Mouse (Mus musculus) hematopoietic multipotent progenitor cell, adult 10-12 weeks (in vitro differentiated cells): ENCODE data around the gene Mms19. TPM values are rescaled to one million over a fixed set of nuclear protein-coding genes. Genes with fewer than 3 reads are reported as not detected.

Experiments
- polyA plus RNA-seq: library from polyadenylated mRNA; stranded (reverse); fragments of >175 nt; gene quantifications from 2 replicates; pipeline ENCODE4 v1.2.3, GENCODE M21; 2012; ENCODE audit warnings: low replicate concordance

The Mms19 gene
- polyA plus RNA-seq: 16.1 and 17.4 TPM in 2 replicates

GRCm38 (mm10) chr19:41980819-41981594, at the start of gene Mms19:
Gene Mms19, minus strand, starts transcription at chr19:41981157.

GRCm38 (mm10) chr19:41981595-41981927, 604 bp upstream of the Mms19 start, which contains the start of gene Ubtd1:
Gene Ubtd1, plus strand, starts transcription at chr19:41981763.

GRCm38 (mm10) chr19:41933179-41934086, 47.5 kb downstream of the Mms19 start, which contains the start of the genes Exosc1 and Zdhhc16:
Gene Exosc1, minus strand, starts transcription at chr19:41933423.
Gene Zdhhc16, plus strand, starts transcription at chr19:41933480.

GRCm38 (mm10) chr19:41911178-41912073, 69.5 kb downstream of the Mms19 start, which contains the start of gene Pgam1:
Gene Pgam1, plus strand, starts transcription at chr19:41911923.

GRCm38 (mm10) chr19:41895460-41896318, 85.3 kb downstream of the Mms19 start, which contains the start of gene Rrp12:
Gene Rrp12, minus strand, starts transcription at chr19:41896173.

Other genes starting within 250 kb of the Mms19 start
- gene Slit1, start 237.5 kb downstream of the Mms19 start, polyA plus RNA-seq: 0.03 and 0.08 TPM in 2 replicates
- gene Arhgap19, start 179.1 kb downstream of the Mms19 start, polyA plus RNA-seq: 1.1 and 1.4 TPM in 2 replicates
- gene Frat1, start 151.2 kb downstream of the Mms19 start, polyA plus RNA-seq: 14.5 and 27.0 TPM in 2 replicates
- 12.4 and 20.4 TPM in 2 replicates for gene Frat2, start 133.0 kb downstream of the Mms19 start, polyA plus RNA-seq
- gene Rrp12, start 85.0 kb downstream of the Mms19 start, polyA plus RNA-seq: 8.6 and 10.4 TPM in 2 replicates
- 97.8 and 113 TPM in 2 replicates for gene Pgam1, start 69.2 kb downstream of the Mms19 start, polyA plus RNA-seq
- gene Exosc1, start 47.7 kb downstream of the Mms19 start, polyA plus RNA-seq: 4.3 and 12.1 TPM in 2 replicates
- gene Zdhhc16, start 47.7 kb downstream of the Mms19 start, polyA plus RNA-seq: 19.2 and 21.3 TPM in 2 replicates
- gene Ubtd1, start 606 bp upstream of the Mms19 start, polyA plus RNA-seq: 21.5 and 23.0 TPM in 2 replicates
- gene Ankrd2, start 54.8 kb upstream of the Mms19 start, polyA plus RNA-seq: 0.88 and 2.3 TPM in 2 replicates
- gene Hoga1, start 64.5 kb upstream of the Mms19 start, polyA plus RNA-seq: 0.80 TPM in 1 of 2 replicates, not detected in the other
- 0.08 TPM in 1 of 2 replicates, not detected in the other for gene 4933411K16Rik, start 71.1 kb upstream of the Mms19 start, polyA plus RNA-seq
- gene Morn4, start 105.2 kb upstream of the Mms19 start, polyA plus RNA-seq: 0.08 TPM in 2 replicates
- 28.0 and 54.8 TPM in 2 replicates for gene Pi4k2a, start 109.3 kb upstream of the Mms19 start, polyA plus RNA-seq
- gene Avpi1, start 147.9 kb upstream of the Mms19 start, polyA plus RNA-seq: 26.7 and 58.4 TPM in 2 replicates
- gene Marveld1, start 166.2 kb upstream of the Mms19 start, polyA plus RNA-seq: 17.7 and 33.9 TPM in 2 replicates
- gene Zfyve27, start 182.8 kb upstream of the Mms19 start, polyA plus RNA-seq: 26.0 and 40.9 TPM in 2 replicates
- gene Sfrp5, start 221.1 kb upstream of the Mms19 start, polyA plus RNA-seq: not detected in 2 replicates